In genomic region chr14:24006276-24006675, GRCm38 (mm10) we compare ENCODE assay signal across 15 mouse cellular contexts. TPM values are rescaled to one million over a fixed set of nuclear protein-coding genes. Genes with fewer than 3 reads are reported as not detected.
DNase-seq lines count a peak whose midpoint lies in the region; ATAC-seq and TF ChIP-seq lines count a peak whose summit lies in the region.
"Had no signal": no experiment of that assay in that cellular context is flagged by ENCODE, and none has a peak within 500 bp of the region (broad histone marks: within the 10 kb centered on the region; RNA-seq: fewer than 3 reads in every experiment).

No protein-coding gene starts in this region.

- H3K27me3 ChIP-seq in forebrain, embryonic 14.5 days (replicated peaks; ENCODE audit: control insufficient read depth, insufficient read depth, low read length) = peaks cover 29% of the 10 kb centered on the region
- H3K27me3 ChIP-seq in forebrain, embryonic 15.5 days = peaks cover 24% of the 10 kb centered on the region
- peaks cover 59% of the 10 kb centered on the region for H3K27me3 ChIP-seq in lung, embryonic 14.5 days (ENCODE audit: insufficient read depth, low read length)
- peaks cover 57% of the 10 kb centered on the region for H3K27me3 ChIP-seq in intestine, embryonic 15.5 days (replicated peaks)

- no peak overlapping the region for H3K4me3 ChIP-seq in forebrain, embryonic 14.5 days (ENCODE audit: low read depth, low read length)
- no peak overlapping the region for H3K4me3 ChIP-seq in forebrain, embryonic 15.5 days
- H3K4me3 ChIP-seq in lung, embryonic 14.5 days (ENCODE audit: low read depth, low read length) = no peak overlapping the region
- no peak overlapping the region for H3K4me3 ChIP-seq in intestine, embryonic 15.5 days (replicated peaks)
- H3K4me3 ChIP-seq: embryonic facial prominence, embryonic 10.5 days; heart, embryonic 15.5 days; neural tube, embryonic 13.5 days; stomach, embryonic 15.5 days had no signal

- no peak for ATAC-seq in forebrain, embryonic 14.5 days
- ATAC-seq in forebrain, embryonic 15.5 days (replicated peaks) = no peak
- no peak for ATAC-seq in lung, embryonic 14.5 days (ENCODE audit: insufficient read depth)
- ATAC-seq in intestine, embryonic 15.5 days = no peak

- H3K4me2 ChIP-seq in forebrain, embryonic 14.5 days (ENCODE audit: low read length) = no peak overlapping the region
- H3K4me2 ChIP-seq in forebrain, embryonic 15.5 days (replicated peaks) = no peak overlapping the region
- no peak overlapping the region for H3K4me2 ChIP-seq in lung, embryonic 14.5 days
- H3K4me2 ChIP-seq in intestine, embryonic 15.5 days (replicated peaks) = no peak overlapping the region
- H3K4me2 ChIP-seq: heart, embryonic 15.5 days; midbrain, embryonic 11.5 days; stomach, embryonic 15.5 days had no signal

- peaks cover 4% of the 10 kb centered on the region; the same call in 1 of the 2 replicates for H3K4me1 ChIP-seq in forebrain, embryonic 14.5 days (ENCODE audit: control insufficient read depth, insufficient read depth, low read length)
- peaks cover 11% of the 10 kb centered on the region; the same call in 1 of the 2 replicates for H3K4me1 ChIP-seq in forebrain, embryonic 15.5 days
- H3K4me1 ChIP-seq in lung, embryonic 14.5 days (ENCODE audit: insufficient read depth) = no peaks in the 10 kb centered on the region
- H3K4me1 ChIP-seq in intestine, embryonic 15.5 days (replicated peaks) = peaks cover 7% of the 10 kb centered on the region; the same call in 1 of the 2 replicates

- H3K9ac ChIP-seq in forebrain, embryonic 14.5 days (ENCODE audit: low read length) = no peak overlapping the region
- no peak overlapping the region for H3K9ac ChIP-seq in forebrain, embryonic 15.5 days (replicated peaks)
- no peak overlapping the region for H3K9ac ChIP-seq in lung, embryonic 14.5 days
- H3K9ac ChIP-seq in intestine, embryonic 15.5 days = no peak overlapping the region
- H3K9ac ChIP-seq: heart, embryonic 15.5 days; liver, embryonic 14.5 days; neural tube, embryonic 13.5 days; stomach, embryonic 15.5 days had no signal

- no peaks in the 10 kb centered on the region for H3K36me3 ChIP-seq in forebrain, embryonic 14.5 days (ENCODE audit: control insufficient read depth, insufficient read depth, low read length)
- H3K36me3 ChIP-seq in forebrain, embryonic 15.5 days = no peaks in the 10 kb centered on the region
- H3K36me3 ChIP-seq in lung, embryonic 14.5 days (ENCODE audit: insufficient read depth) = no peaks in the 10 kb centered on the region
- H3K36me3 ChIP-seq in intestine, embryonic 15.5 days = no peaks in the 10 kb centered on the region
- H3K36me3 ChIP-seq: embryonic facial prominence, embryonic 10.5 days; heart, embryonic 15.5 days; neural tube, embryonic 13.5 days; stomach, embryonic 15.5 days had no signal

- H3K9me3 ChIP-seq in forebrain, embryonic 14.5 days (replicated peaks; ENCODE audit: control insufficient read depth, low read length) = no peaks in the 10 kb centered on the region
- no peaks in the 10 kb centered on the region for H3K9me3 ChIP-seq in forebrain, embryonic 15.5 days
- no peaks in the 10 kb centered on the region for H3K9me3 ChIP-seq in lung, embryonic 14.5 days (ENCODE audit: low read depth, low read length)
- H3K9me3 ChIP-seq in intestine, embryonic 15.5 days = no peaks in the 10 kb centered on the region
- H3K9me3 ChIP-seq: embryonic facial prominence, embryonic 10.5 days; heart, embryonic 15.5 days; neural tube, embryonic 13.5 days; stomach, embryonic 15.5 days had no signal

- no peak for TF ChIP-seq CTCF in lung, embryonic 14.5 days (IDR thresholded peaks at IDR 0.05; ENCODE audit: low read depth)

- no peak overlapping the region for H3K27ac ChIP-seq in forebrain, embryonic 14.5 days (ENCODE audit: low read depth, low read length)
- no peak overlapping the region for H3K27ac ChIP-seq in forebrain, embryonic 15.5 days (replicated peaks)
- H3K27ac ChIP-seq in lung, embryonic 14.5 days (ENCODE audit: low read depth) = no peak overlapping the region
- H3K27ac ChIP-seq in intestine, embryonic 15.5 days = no peak overlapping the region
- H3K27ac ChIP-seq: embryonic facial prominence, embryonic 10.5 days; heart, embryonic 15.5 days; liver, embryonic 14.5 days; neural tube, embryonic 13.5 days; stomach, embryonic 15.5 days had no signal

- 43% methylated on average over 2 of the region's 2 CpGs for WGBS in forebrain, embryonic 14.5 days
- 29% methylated on average over 2 of the region's 2 CpGs for WGBS in forebrain, embryonic 15.5 days
- WGBS in lung, embryonic 14.5 days = 42% methylated on average over 2 of the region's 2 CpGs
- 60% methylated on average over 2 of the region's 2 CpGs for WGBS in intestine, embryonic 15.5 days

- peak; percentile 42 for DNase-seq in forebrain, embryonic 14.5 days (ENCODE audit: low spot score)
- DNase-seq in lung, embryonic 14.5 days = peak; percentile 46
- no peak for DNase-seq in lung, postnatal 4 days
- peak; percentile 28 to 29 for DNase-seq in kidney, adult 8-10 months
- peak; percentile 68 for DNase-seq in kidney, postnatal 14 days
- DNase-seq: cerebellum, adult 11-12 months had no signal

RNA-seq across cellular contexts. Expression of gene Kcnma1, which starts 8.0 kb away (rescaled TPM):
- polyA plus RNA-seq in forebrain, embryonic 14.5 days (2014; fragmentation: Nextera tagmentation; extraction: Ambion mirVana) = 6.6 and 9.7 TPM in 2 replicates
- polyA plus RNA-seq in forebrain, embryonic 15.5 days (2015; fragmentation: Nextera tagmentation; extraction: Ambion mirVana) = 8.2 and 9.0 TPM in 2 replicates
- polyA plus RNA-seq in lung, embryonic 14.5 days (2014; fragmentation: Nextera tagmentation; extraction: Ambion mirVana) = 1.5 and 2.2 TPM in 2 replicates
- 7.4 and 8.0 TPM in 2 replicates for polyA plus RNA-seq in intestine, embryonic 15.5 days (2015; fragmentation: Nextera tagmentation; extraction: Ambion mirVana)
- polyA plus RNA-seq: C2C12 had no signal

Comparison
In these comparisons a context has a peak if more than half of its experiments do, and no peak if none do; other contexts are left out.
1. DNase-seq: peak in forebrain, embryonic 14.5 days (single experiment), lung, embryonic 14.5 days (single experiment), kidney, adult 8-10 months (2 of 2) and kidney, postnatal 14 days (single experiment); none in lung, postnatal 4 days (0 of 2).